Mouse (Mus musculus) 3T3-L1 (cell line): ENCODE measurements around the gene Spocd1.

Experiments
- DNase-seq: peaks from one replicate; pipeline ENCODE4 v3.0.0-alpha.2; 2015; ENCODE audit warnings: low read depth, low spot score

The Spocd1 gene

GRCm38 (mm10) chr4:129918464-129918863 is 10.6 kb upstream of the Spocd1 start:
- DNase-seq, result no peak

- no peak for DNase-seq
These were observed 10.1 kb upstream of the Spocd1 start for GRCm38 (mm10) chr4:129918901-129919300.

- DNase-seq, result no peak
These were observed 8.3 kb upstream of the Spocd1 start for GRCm38 (mm10) chr4:129920542-129921313.

GRCm38 (mm10) chr4:129921314-129921587 is 7.8 kb upstream of the Spocd1 start:
- no peak for DNase-seq

- no peak for DNase-seq
These were observed 4.9 kb upstream of the Spocd1 start for GRCm38 (mm10) chr4:129924143-129924542.

GRCm38 (mm10) chr4:129924694-129925093 is 4.4 kb upstream of the Spocd1 start:
- DNase-seq, result peak; percentile 55

GRCm38 (mm10) chr4:129926544-129926943 is 2.5 kb upstream of the Spocd1 start:
- DNase-seq, result no peak

GRCm38 (mm10) chr4:129927091-129927490 is 2.0 kb upstream of the Spocd1 start:
- DNase-seq, result no peak

GRCm38 (mm10) chr4:129928124-129928751 is 811 bp upstream of the Spocd1 start:
- DNase-seq, result peak; percentile 78

- no peak for DNase-seq
These were observed 4.6 kb downstream of the Spocd1 start for GRCm38 (mm10) chr4:129933696-129934095.

- DNase-seq, result no peak
These were observed 5.3 kb downstream of the Spocd1 start for GRCm38 (mm10) chr4:129934177-129934855.

GRCm38 (mm10) chr4:129951359-129951821 is 22.3 kb downstream of the Spocd1 start:
- peak; percentile 94 for DNase-seq

- DNase-seq, result no peak
These were observed 23.3 kb downstream of the Spocd1 start for GRCm38 (mm10) chr4:129952241-129952810.

- DNase-seq, result no peak
These were observed 25.5 kb downstream of the Spocd1 start for GRCm38 (mm10) chr4:129954527-129954926.

- peak; percentile 77 for DNase-seq
These were observed 31.3 kb downstream of the Spocd1 start for GRCm38 (mm10) chr4:129960180-129960944.

- DNase-seq, result no peak
These were observed 36.2 kb downstream of the Spocd1 start for GRCm38 (mm10) chr4:129965294-129965693.

- DNase-seq, result no peak
These were observed 37.2 kb downstream of the Spocd1 start for GRCm38 (mm10) chr4:129966201-129966600.

- no peak for DNase-seq
These were observed 38.3 kb downstream of the Spocd1 start for GRCm38 (mm10) chr4:129967024-129968014.

- no peak for DNase-seq
These were observed 41.1 kb downstream of the Spocd1 start for GRCm38 (mm10) chr4:129970168-129970567.

- DNase-seq, result no peak
These were observed 41.8 kb downstream of the Spocd1 start for GRCm38 (mm10) chr4:129970861-129971260.
